Mouse (Mus musculus) left cerebral cortex, adult 18-20 months (tissue): ENCODE data around the gene D630023F18Rik. TPM values are rescaled to one million over a fixed set of nuclear protein-coding genes. Genes with fewer than 3 reads are reported as not detected.

Experiments
- DNase-seq, 2 experiments: peaks; one replicate each; pipeline ENCODE4 v3.0.0; 2021 to 2022; ENCODE audit warnings: low spot score in 2 of 2, mixed read lengths in 1 of 2
- total RNA-seq, 2 experiments: library from RNA; stranded (reverse); gene quantifications; 2 replicates each; pipeline ENCODE4 v1.2.3; 2021

The D630023F18Rik gene
- total RNA-seq, 2 experiments from 2014 or later, result 5.6 to 6.7 TPM

- DNase-seq, result peak; percentile 75 to 76
Measured at GRCm38 (mm10) chr1:65112031-65112806, 10.8 kb downstream of the D630023F18Rik start.

- DNase-seq, result no peak
Measured at GRCm38 (mm10) chr1:65109756-65110435, 13.1 kb downstream of the D630023F18Rik start.

DNA sequence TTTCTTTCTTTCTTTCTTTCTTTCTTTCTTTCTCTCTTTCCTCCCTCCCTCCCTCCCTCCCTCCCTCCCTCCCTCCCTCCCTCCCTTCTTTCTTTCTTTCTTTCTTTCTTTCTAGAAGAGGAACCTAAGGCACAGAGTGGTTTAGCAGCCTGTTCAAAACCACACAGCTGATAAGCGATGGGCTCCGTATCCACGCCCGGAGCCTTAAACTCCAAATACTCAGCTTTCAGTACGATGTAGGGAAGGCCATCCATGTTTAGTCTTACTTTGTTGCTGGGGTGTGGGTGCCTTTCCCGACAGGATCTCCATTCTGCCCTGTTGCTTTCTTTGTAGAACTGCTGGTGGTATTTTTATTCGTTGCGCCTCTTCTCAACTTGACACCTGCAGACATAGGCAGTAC is 13.8 kb downstream of the D630023F18Rik start:
- no peak for DNase-seq

DNA sequence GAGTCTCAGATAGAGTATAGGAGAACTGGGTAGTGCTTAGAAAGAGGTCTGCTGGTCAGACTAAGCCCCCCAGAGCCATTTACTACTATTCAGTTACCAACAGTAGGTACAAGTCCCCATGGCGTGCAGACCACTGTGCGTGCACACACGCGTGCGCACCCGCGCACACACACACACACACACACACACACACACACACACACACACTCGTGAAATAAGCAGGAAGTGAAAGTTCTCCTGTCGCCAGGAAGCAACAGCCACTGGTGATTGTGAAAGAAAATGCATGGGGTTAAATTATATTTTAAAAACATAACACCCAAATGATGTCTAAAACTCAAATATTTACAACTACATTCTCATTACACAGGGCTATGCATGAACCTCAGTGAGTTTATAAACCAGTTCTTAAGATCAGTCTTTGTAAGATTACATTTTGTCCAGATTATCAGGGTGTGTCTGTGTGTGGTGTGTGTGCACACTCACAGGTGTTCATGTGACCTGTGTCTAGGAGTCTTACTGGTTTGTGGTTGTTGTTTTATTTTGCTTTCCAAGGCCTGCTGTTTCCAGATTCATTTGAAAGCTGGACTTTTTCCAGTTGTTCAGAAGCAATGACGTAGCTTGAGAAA is 15.2 kb downstream of the D630023F18Rik start:
- DNase-seq, result no peak

DNA sequence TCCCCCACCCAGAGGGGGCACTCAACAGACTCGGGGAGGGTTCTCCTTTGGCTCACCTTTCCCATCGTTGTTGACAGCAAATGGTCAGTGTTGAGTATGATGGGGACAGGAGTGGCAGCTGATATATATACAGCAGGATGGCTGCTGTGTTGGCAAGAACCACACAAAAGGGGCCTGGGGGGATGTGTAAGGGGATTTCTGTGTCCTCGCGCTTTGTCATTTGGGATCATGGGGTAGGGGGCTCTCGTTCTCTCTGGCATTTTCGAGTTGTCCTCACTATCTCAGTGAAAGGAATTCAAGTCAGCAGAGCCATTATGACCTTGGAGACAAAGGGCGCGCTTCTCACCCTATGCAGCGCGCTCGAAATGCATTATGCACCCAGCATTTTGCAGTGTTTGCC is 19.7 kb downstream of the D630023F18Rik start, which contains the start of gene Cryga:
Gene Cryga, minus strand, starts transcription at position 101 of the 400 bp plus-strand sequence.
- no peak for DNase-seq

GRCm38 (mm10) chr1:65096953-65097352 is 26.1 kb downstream of the D630023F18Rik start:
- DNase-seq, result no peak

GRCm38 (mm10) chr1:65091566-65091965 is 31.4 kb downstream of the D630023F18Rik start:
- DNase-seq, result no peak

DNA sequence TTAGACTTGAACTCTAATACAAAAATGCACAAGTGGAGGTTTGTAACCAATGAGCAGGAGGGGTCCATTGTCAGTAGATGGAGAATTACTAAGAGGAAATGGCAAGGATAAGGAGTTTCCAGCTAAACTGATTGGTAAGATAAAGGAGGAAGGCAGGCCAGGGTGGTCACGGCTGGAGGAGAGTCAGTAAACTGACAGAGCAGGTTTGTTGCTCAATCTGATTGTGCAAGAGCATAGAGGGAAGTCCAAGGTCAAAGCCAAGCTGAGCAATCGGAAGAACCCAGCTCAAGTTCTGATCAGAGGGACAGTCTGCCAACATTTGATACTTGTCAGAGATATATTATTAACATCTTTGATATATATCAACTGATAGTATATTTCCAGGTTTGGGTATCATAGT is 32.6 kb downstream of the D630023F18Rik start:
- no peak for DNase-seq

DNA sequence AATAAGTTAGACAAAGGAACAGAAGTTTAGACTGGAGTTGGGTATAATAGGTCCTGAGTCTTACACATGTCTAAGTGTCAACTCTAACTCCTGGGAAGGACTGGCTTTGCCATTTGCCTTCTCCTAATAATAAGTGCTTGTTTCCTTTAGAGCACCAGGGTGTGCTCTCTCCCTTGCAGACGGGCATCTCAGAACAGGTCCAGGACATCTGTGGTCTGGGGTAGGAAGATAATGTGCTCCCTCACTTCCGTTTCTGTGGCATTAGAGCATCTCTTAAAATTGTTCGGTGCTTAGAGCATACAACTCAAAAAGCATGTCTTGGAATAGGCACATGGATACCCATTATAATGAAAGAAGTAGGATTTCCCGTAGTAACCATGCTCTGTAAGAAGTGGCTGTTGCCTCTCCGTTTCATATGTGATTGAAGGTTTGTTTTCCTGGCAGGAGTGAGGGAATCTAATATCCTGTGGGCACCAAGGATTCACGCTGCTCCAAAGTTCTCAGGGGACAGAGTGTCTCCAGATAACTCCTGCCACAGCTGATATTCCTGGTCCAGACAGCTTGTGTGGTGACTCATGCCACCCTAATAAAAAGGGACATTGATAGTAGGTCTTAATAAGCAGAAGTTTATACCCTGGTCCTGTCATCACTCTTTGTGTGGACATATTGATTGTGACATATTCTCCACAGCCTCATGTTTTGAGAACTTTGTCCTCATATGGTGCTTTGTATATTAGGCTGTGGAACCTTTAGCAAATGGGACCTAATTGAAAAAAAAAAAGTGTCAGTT is 34.3 kb downstream of the D630023F18Rik start:
- no peak for DNase-seq

GRCm38 (mm10) chr1:65082188-65082587 is 40.8 kb downstream of the D630023F18Rik start, which contains the start of gene Crygb:
TSS of gene Crygb (minus strand) at chr1:65082288.
- no peak for DNase-seq

- DNase-seq, result no peak
Measured at GRCm38 (mm10) chr1:65075607-65076006, 47.4 kb downstream of the D630023F18Rik start.

- no peak for DNase-seq
Measured at GRCm38 (mm10) chr1:65073589-65073988, 49.4 kb downstream of the D630023F18Rik start, which contains the start of gene Crygc. TSS of gene Crygc (minus strand) at chr1:65073689.

DNA sequence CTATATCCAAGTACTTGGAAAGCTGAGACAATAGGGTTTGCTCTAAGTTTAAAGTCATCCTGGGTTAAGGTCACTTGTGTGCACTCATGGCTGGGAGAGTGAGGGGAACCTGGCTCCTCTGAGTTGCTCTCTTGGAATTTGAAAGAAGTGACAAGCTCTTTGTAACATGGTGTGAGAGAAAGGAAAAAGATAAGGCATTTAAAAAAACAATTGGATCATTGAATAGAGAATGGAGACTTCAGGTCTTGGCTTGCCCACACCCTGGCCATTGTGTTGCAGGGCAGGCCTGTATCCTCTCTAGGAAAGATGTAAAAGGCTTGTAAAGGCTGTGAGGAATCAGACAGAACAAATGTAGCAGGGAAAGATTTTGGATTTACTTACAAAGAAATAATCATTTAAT is 55.2 kb downstream of the D630023F18Rik start:
- no peak for DNase-seq

GRCm38 (mm10) chr1:65064201-65064600 is 58.8 kb downstream of the D630023F18Rik start:
- DNase-seq, result no peak

DNA sequence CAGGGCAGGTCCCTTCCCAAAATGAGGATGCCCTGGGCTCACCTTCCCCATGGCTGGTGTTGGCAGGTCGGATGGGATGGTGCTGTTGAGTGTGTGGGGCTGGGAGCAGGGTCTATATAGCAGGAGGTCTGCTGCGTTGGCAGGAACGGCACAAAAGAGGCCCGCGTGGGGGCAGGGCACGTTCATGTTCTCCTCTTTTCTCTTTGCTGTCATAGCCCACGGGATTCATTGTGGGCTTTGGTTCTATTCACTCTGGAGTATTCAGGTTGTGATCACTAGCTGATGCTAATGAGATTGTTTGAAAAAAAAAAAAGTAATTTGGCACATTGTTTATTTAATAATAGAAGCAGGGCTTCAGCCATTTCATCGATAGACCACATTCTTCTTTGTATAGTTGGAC is 59.7 kb downstream of the D630023F18Rik start, which contains the start of gene Crygd:
Gene Crygd, minus strand, starts transcription at position 101 of the 400 bp plus-strand sequence.
- no peak for DNase-seq

Other genes starting within 250 kb of the D630023F18Rik start
- gene Plekhm3, start 166.4 kb downstream of the D630023F18Rik start, total RNA-seq, result 10 to 100 TPM; 40.0 to 40.9 TPM
- not detected for gene Akr1cl, start 90.5 kb downstream of the D630023F18Rik start, total RNA-seq
- gene Cryge, start 72.1 kb downstream of the D630023F18Rik start, total RNA-seq, result not detected
- not detected for gene Crygd, start 59.8 kb downstream of the D630023F18Rik start, total RNA-seq
- not detected for gene Crygc, start 49.5 kb downstream of the D630023F18Rik start, total RNA-seq
- gene Crygb, start 40.9 kb downstream of the D630023F18Rik start, total RNA-seq, result not detected
- gene Cryga, start 19.8 kb downstream of the D630023F18Rik start, total RNA-seq, result not detected
- gene Gm28845, start 3.7 kb downstream of the D630023F18Rik start, total RNA-seq, result under 1 TPM in 1 of 2 experiments, not detected in 1; 0.91 TPM
- 10 to 100 TPM; 41.3 to 41.6 TPM for gene Idh1, start 63.3 kb upstream of the D630023F18Rik start, total RNA-seq
- gene Pikfyve, start 63.5 kb upstream of the D630023F18Rik start, total RNA-seq, result 10 to 100 TPM; 44.3 to 47.5 TPM
- gene Pth2r, start 158.8 kb upstream of the D630023F18Rik start, total RNA-seq, result 1 to 10 TPM; 1.7 to 1.9 TPM